Mouse (Mus musculus) c-Kit-positive CD71-positive TER-119-positive erythroid progenitor cells, embryonic 14.5 days (primary cell): ENCODE data around the gene Ptprn2.

Experiments used
- DNase-seq: peaks from one replicate; pipeline ENCODE4 v3.0.0-alpha.2; 2013; ENCODE audit warnings: low spot score

The Ptprn2 gene

DNA sequence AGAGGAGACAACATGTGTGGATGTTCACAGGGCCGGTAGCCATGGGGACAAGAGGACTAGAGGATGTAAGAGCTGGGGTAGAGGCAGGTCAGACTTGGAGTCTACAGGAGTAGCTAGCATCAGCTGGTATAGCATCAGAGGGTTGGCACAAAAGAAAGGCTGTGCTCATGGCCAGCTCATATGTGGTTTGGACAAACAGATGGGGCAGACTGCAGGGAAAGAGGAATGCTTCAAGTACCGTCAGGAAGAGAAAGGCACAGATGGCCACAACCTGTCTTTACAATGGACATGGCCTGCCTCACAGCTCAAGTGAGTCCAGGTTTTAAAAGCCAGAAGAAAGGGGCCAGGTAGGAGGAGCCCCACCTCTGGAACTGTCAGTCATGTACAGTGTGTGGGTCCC lies 776.5 kb downstream of the Ptprn2 start:
- no peak for DNase-seq

DNA sequence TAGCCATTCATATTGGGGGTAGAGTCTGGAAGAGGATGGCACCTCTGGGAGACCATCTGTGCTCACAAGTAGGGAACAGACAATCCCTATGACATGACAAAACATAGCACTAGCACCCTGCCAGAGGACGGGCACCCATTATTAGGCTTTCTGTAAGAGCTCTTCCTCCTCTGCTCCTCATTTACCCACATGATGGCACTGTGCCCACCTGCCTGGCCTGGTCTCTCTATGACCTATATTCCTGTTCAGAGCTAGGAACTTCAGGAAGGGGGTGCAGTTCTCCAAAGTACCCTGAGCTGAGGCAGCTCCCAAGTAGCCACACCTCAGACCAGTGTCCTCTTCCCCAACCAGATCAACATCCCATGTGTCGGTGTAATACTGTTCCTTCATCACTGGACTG lies 777.6 kb downstream of the Ptprn2 start:
- DNase-seq, result no peak

DNA sequence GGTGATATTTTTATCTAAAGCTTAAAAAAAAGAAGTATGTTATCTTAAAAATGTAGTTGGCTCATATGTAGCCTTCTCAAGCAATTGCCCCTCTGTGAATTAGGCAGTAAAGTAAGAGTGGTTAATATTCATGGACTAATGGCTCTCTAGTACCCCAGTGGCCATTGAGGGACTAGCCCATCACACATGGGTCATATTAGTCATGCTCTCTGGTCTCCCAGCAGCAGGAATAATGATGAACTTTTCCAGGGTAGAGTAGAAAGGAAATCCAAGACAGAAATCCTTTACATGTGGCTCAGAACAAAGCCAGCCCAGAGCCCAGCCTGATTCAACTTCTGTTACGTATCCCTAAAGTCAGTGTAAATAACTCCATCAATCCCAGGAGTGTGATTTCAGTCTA lies 779.7 kb downstream of the Ptprn2 start:
- DNase-seq, result no peak

DNA sequence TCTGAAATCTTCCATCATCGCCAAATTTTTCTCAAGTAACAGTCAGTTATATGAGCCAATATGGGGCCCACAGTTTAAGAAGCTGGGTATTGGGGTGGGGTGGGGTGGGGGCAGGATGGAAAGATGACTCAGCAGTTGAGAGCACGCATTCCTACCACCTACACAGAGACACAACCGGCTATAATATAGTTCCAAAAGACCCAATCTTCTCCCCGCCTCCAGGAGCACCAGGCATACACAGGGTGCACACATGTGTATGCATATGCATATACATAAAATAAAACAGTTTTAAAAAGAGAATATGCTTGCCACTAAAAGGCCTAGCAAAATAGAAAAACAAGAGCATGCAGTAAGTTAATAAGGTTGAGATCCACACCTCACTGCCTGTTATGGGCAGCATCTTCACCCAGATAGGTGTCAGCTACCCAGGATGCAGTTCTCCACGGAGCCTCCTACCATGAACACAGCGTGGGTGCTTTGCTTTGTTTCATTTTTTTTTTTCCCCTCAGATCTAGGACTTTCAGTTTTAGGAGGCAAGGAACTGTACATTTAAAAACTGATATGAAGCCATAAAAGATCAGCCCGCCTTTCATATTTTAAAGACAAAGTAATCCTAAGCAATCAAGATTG lies 783.1 kb downstream of the Ptprn2 start:
- no peak for DNase-seq

DNA sequence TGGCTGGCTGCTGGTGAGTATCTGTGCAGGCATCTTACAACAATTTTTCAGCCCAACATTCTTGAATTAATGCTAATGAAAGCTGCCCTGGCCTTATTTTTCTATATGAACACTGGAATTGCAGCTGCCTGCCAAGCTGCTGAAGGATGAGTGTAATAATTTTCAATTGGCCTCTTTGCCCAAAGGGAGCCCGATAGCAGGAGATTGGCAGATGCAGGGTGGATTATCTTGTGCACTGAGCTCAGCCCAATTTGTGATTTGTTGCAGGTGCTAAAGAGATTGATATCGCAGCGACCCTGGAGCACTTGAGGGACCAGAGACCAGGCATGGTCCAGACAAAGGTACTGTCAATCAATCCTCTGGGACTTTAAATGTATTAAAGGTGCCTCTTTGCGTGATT lies 783.8 kb downstream of the Ptprn2 start:
- no peak for DNase-seq

DNA sequence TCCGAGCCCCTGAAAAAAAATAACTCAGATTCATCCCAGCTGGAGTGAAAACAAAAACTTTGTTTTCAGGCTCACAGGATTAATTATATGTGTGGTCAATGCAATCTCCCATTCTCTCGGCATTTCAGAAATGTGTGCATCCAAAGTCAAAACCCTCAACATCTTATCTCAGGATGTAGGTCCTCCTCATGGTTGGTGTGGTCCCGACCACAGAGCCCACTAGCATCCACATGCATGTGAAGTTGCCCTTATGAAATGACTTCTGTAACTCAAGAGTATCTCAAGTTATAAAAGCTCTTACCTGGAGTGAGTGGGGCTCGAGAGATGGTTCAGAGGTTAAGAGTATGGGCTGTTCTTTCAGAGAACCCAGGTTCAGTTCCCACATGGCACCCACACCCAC lies 784.7 kb downstream of the Ptprn2 start:
- DNase-seq, result no peak

DNA sequence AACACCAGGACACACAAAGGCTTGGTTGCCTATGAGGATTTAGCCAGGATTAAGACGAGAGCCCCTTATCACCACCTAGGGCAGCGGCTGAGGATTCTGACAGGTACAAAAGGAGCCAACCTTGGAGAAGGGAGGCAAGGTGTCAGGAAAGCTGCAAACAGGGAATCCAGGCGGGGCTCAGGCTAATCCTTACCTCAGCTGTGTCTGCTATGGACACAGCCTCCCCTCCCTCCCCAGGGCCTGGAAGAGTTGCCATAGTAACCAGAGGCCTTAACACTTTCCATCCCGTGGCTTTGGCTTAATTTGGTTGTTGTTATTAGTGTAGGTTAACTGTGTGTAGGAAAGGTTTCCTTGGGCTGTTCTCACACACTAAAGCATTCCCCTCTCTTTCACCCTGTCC lies 787.6 kb downstream of the Ptprn2 start:
- no peak for DNase-seq

DNA sequence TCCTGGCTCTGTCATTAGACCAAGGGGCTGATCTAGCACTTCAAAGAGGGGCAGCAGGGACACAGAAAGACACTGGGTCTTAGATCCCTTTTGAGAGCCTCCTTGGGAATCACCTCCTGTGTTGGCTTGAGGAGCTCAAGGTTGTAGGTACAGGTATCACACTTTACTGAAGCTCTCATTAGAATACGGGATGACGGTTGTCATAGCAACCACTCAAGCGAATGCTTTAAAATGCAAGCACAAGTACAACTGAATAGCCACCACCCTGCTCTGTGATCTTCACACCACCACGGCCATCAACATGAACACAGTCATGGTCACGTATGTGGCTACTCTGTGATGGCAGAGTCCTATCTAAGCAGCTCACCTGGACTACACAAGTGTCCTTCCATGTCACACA lies 789.1 kb downstream of the Ptprn2 start:
- DNase-seq, result no peak

DNA sequence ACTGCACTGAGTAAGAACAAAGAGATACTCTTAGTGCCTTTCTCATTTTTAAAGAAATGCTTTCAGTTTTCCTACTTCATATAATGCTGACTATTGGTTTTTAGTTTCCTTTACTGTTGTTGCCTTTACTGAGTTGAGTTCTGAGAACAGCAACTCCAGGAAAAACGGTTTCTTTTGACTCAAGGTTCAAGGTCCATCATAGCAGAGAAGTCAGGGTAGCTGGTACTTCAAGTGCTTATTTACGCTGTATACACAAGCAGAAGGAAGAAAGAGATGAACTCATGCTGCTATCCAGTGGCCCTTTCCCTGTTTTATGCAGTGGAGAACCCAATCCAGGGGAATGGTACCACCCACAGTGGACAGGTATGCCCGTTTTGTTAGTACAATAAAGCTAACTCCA lies 795.3 kb downstream of the Ptprn2 start:
- DNase-seq, result no peak

DNA sequence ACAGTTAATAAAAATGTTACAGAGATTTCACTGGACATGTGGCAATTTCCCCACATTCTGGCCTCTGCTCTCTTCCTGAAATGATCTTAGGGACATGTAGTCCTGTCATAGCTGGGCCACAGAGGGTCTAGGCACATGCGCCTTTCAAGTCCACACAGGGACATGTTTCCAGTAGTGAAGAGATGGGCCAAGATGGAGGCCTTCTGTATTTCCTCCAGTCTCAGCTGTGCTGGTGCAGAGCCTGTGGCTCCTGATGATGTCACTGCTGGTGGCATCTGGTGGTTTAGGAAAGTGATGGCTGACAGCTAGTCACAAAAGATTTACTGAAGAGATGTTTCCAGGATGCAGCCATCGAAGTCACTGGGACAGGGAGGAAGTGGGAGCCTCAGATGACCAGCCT lies 797.1 kb downstream of the Ptprn2 start:
- no peak for DNase-seq

DNA sequence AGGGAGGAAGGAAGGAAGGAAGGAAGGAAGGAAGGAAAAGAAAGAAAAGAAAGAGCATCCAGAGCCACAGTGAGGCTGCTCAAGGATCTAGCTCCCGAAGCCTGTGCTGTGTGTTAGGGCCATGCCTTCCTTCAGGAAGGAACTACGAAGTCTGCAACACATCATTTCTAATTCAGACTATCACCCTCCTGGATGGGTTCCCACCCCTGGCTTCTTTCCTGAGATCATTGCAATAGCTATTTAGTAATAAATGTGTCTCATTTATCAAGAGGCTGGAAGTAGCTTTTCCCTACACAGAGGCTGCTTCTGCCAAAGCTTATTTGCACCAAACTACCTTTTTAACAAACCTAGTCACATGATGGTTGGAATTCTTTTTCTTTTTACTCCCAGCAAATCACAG lies 801.9 kb downstream of the Ptprn2 start:
- no peak for DNase-seq

DNA sequence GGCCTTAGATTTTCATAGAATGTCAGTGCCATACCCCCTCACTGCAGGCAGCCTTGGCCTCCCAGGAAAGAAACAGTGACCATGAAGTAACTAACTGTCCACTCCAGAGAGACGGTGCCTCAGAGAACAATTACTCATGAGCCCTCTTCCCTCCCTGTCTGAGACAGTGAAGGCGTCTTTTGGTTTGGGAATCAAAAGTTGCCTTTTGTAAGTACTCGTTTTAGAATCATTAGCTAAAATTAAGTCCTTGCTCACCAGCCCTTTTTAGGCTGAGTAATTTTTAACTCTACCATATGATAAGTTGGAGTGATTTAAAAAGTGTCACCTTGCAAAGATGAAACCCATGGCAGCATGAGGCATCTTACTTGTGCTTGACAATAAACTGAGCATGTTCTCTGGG lies 806.4 kb downstream of the Ptprn2 start:
- DNase-seq, result no peak

DNA sequence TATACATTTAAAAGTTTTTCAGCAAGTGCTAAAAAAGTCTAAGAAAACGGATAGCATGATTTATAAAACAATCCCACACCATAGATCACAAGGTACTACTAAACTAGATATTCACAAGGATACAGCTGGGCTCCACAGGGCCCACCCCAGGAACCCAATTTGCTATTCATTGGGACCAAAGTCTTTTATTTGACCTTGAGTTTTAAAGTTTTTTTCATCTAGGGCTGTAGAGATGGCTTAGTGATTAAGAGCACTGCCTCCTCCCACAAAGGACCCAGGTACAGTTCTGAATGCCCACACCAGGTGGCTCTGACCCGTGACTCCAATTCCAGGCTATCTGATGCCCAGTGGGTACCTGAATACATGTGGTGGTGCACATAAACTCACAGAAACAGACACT lies 811.3 kb downstream of the Ptprn2 start:
- DNase-seq, result no peak

DNA sequence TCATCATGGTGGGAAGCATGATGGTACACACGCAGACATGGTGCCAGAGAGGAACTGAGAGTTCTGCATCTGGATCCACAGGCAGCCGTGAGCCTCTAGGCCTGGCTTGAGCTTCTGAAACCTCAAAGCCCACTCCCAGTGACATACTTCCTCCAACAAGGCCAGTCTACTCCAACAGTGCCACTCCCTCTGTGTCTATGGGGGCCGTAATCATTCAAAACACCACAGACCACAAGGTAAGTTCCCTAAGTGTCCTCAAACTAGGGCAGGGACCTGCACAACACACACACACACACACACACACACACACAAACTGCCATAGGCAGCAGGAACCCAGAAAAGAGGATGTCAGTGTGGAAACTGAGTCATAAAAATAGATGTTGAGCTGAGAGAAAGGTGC lies 813.6 kb downstream of the Ptprn2 start:
- DNase-seq, result no peak

DNA sequence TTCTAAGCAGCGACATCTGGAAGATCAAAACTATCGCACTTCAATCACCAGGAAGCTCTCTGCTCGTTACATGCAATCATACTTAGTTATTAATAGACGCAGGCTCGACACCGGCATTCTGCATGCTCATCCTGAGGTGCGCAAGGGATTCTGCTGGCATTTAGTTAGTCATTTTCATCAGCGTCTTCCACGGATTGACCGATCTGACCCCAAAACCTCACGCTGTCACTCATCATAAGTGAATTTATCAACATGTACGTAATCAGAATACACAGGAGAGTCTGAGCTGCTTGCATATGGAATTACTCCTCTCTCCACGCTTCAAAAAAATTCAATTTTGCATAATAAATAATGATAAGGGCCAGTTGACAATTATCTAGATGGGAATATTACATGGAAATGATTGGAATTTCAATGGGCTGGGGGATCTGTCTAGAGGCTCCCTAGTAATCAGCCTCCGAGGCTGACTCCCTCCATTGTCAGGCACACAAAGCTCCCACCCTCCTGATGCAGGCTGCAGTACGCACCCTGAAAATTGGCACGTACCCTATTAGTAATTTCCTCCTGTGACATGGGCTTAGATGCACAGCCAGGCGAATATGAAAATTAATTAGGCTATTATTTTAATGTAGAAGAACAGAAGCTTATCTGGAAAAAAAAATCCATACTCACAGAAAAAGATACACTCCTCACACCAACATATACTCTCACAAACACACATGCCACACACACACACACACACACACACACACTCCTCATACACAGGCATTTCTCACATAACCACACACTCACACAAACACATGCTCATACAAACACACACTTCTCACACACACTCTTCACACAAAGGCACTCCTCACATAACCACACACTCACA lies 819.5 kb downstream of the Ptprn2 start:
- no peak for DNase-seq

DNA sequence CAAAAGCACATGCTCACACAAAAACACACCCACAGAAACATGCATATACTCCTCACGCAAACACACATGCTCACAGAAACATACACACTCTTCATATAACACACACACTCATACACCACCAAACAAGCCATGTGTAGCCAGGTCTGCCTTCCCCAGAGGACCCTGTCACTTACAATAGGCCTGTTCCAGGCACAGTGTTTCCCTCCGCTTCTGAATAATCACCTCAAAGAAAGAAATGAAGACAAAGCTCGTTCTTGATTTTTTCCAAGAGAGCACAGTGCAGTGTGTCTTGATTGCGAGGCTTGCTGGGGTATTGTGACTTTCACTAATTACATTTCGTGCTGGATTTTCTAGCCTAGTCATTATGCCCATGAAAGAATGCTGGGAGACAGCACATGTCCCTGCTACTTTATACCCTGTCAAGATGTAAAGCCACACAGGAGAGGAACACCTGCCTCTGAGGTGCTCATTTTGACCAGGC lies 820.1 kb downstream of the Ptprn2 start:
- no peak for DNase-seq

DNA sequence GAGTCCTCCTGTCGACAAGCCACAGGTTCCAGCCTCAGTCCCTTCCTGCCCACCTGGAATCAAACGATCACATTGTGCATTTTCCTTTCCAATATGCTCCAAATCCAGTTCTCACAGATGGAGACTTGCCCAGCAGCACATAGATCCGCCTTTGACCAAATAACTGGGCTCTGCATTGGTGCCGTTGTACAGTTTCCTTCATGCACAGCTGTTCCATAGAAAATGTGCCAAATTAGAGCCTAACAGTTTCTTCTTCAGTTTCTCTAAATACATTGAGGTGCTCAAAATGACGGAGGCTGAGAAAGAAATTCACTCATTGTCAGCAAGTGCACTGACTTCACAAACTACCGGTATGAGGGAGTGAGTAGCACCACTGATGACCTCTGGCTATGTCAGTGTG lies 826.6 kb downstream of the Ptprn2 start:
- no peak for DNase-seq

DNA sequence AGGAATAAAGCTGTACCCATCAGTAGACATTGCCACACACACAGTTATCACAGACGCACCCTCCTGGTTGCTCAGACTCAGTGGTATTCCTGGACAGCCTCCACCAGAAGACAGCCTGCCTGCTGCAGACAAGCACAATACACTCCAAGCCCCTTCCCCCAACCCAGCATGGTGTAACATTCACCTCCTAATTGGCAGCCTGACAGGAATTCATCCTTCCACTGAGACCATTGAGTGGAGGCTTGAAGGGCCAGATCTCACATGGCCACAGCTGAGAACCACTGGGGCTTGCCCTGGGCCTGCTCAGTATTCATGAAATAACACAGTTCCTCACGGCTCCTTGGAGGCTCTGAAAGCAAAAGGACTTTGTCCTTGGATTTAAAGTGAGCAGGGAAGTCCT lies 829.5 kb downstream of the Ptprn2 start:
- no peak for DNase-seq

DNA sequence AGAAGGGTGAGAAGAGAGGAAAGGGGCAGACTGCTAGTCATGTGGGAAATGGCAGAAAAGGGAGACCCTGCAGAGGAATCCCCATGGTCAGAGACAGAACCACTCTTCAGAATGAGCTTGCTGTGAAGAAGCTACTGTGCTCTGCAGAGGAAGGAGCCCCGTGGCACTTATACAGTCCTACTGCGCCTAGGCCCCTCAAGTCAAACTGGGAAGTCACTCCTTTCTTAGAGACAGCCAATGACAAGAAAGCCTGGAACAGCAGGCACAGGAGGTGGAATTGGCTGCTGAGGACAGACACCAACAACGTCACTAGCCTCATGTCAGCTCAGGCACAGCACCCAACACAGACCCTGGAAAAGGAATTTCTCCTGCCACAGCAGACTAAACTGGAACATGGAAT lies 830.1 kb downstream of the Ptprn2 start:
- no peak for DNase-seq

DNA sequence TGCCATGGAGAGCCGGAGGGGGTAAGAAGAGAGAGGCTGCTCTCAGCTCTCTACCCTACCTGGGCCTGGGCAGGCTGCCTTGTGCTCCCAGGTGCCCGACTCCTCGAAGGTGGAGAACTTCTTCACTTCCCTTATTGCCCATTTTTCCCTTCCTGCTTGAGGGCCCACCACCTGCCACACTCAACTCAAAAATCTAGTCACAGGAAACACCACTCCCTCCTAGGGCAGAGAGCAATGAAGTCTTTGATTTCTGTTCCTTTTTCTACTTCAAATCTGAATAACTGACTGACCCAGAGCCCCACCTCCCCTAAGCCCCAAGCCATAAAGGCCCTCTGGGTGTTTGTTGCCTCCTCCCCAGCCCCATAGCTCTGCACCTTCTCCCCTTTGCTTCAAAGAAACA lies 832.7 kb downstream of the Ptprn2 start:
- no peak for DNase-seq

DNA sequence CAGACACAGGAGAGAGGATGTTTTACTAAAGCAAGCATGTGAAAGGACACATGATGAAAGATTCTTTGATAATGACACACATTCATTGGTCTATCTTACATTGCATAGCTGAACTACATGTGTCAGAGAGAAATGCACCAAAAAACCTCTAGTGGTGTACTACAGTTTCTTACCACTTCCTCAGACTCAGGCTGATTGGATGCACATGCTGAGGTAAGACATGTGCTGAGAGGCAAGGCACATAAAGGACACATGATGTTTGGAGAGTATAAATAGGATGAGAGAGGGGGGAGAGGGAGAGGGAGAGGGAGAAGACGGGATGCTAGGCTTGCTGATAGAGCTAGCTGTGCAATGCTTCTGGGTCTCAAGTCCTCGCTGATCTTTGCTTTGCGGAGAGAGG lies 837.5 kb downstream of the Ptprn2 start:
- no peak for DNase-seq
